Mouse (Mus musculus): ENCODE results near the gene AC129217.1. TPM values are rescaled to one million over a fixed set of nuclear protein-coding genes. Genes with fewer than 3 reads are reported as not detected.

The AC129217.1 gene
- 3.3 TPM for polyA plus RNA-seq (2021)

GRCm38 (mm10) chr19:8829660-8830059, at the start of gene AC129217.1:
TSS of gene AC129217.1 (plus strand) at chr19:8829773.
- ChIA-PET CTCF (interaction anchor here (1.2 to 1.8 kb wide), 3 partner anchors 9 to 48 kb away, joined by 3 to 4 read pairs (median 4); partner anchors contain the start of gene Gng3), POLR2A (interaction anchor here (1.8 kb wide), 1 partner anchor 9 kb away, joined by 5 read pairs; the partner anchor contains the start of gene Gng3)
- H3K27me3 ChIP-seq: no peaks in the 10 kb centered on the region
- ATAC-seq (no peak), DNase-seq (ENCODE audit: low read depth, low spot score) (no peak)
- in situ Hi-C loops (cut with MboI; ENCODE audit: low pct_unique_long_range_greater_than_20kb): loop anchor here (25.0 kb wide), 1 partner anchor 1058 kb away; the partner anchor contains the start of gene Incenp
- no peak for TF ChIP-seq CTCF (IDR thresholded peaks at IDR 0.05)

DNA sequence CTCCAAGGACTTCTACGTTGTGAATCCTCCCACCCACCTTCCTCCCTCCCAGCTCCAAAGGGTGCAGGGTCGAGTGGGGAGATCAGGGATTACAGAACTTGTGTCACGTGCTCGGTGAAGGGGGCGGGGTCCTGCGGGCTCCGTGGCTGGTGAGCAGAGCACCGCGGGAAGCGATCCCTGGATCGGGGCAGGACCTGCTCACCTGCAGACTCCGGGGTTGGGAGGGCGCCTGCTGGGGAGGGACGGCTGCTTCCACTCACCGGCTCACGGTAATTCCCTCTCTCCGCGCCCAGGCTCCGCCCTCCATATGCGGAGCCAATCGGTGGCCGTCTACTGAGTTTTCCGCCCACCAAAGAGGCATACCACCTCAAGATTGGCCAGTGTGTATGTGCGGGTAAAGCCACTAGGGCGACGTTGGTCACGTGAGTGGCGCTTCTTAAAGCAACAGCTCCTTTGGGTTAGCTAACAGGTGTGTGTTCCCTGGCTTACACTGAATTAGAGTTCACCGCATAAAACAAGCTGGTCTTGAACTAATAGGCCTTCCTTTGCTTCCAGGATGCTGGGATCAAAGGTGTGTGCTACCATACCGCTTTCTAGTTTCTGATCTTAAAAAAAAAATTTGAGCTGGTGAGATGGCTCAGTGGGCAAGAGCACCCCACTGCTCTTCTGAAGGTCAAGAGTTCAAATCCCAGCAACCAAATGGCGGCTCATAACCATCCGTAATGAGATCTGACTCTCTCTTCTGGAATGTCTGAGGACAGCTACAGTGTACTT, 43.4 kb upstream of the AC129217.1 start, which contains the start of gene Taf6l:
Taf6l (minus strand) TSS at position 410 of the 774 bp plus-strand sequence.
- ChIA-PET POLR2A (interaction anchor here (1.1 to 4.5 kb wide), 3 partner anchors 11 to 33 kb away, joined by 3 to 37 read pairs (median 6); partner anchors contain the start of genes Polr2g and Tmem179b), CTCF (interaction anchor here (0.8 to 4.1 kb wide), 4 partner anchors 9 to 12 kb away, joined by 3 to 26 read pairs (median 6); partner anchors contain the start of genes Polr2g and Tmem179b)
- no peaks in the 10 kb centered on the region for H3K27me3 ChIP-seq
- ATAC-seq (peak; percentile 100), DNase-seq (ENCODE audit: low read depth, low spot score) (peak; percentile 81)
- no peak for TF ChIP-seq CTCF (IDR thresholded peaks at IDR 0.05)
- in situ Hi-C loops (cut with MboI; ENCODE audit: low pct_unique_long_range_greater_than_20kb): no loop called here

GRCm38 (mm10) chr19:8788521-8788920, 41.1 kb upstream of the AC129217.1 start:
- no peak for TF ChIP-seq CTCF (IDR thresholded peaks at IDR 0.05)
- no peak for ATAC-seq
- ChIA-PET POLR2A (interaction anchor here (0.6 to 4.5 kb wide), 7 partner anchors 9 to 50 kb away, joined by 3 to 37 read pairs (median 3); partner anchors contain the start of genes Hnrnpul2, Tmem179b and Ttc9c), CTCF (interaction anchor here (0.6 to 4.1 kb wide), 4 partner anchors 9 to 22 kb away, joined by 3 to 26 read pairs (median 4); partner anchors contain the start of gene Polr2g)
- no peaks in the 10 kb centered on the region for H3K27me3 ChIP-seq
- no peak for DNase-seq (ENCODE audit: low read depth, low spot score)
- in situ Hi-C loops (cut with MboI; ENCODE audit: low pct_unique_long_range_greater_than_20kb): no loop called here

DNA sequence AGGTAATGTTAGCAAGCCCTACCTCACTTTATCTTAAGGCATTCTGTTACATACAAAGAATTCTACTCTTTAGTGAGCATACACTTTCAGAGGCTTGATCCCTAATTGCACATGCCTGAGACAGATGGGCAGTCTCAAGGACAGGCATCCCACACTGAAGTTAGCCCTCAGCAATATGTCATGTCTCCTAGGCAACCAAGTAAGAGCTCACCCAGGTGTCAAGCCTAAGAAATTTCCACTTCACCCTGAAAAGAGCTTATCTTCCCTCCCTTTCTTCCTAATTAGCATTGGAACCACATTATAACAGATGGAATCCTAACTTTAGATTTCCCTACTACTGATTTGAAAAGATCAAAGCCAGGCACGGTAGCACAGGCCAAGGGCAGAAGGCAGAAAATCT, 40.4 kb upstream of the AC129217.1 start:
- in situ Hi-C loops (cut with MboI; ENCODE audit: low pct_unique_long_range_greater_than_20kb): no loop called here
- ChIA-PET CTCF (interaction anchor here (1.0 to 4.1 kb wide), 3 partner anchors 9 to 14 kb away, joined by 3 to 26 read pairs (median 4); partner anchors contain the start of gene Polr2g), POLR2A (interaction anchor here (1.0 to 1.3 kb wide), 4 partner anchors 9 to 49 kb away, joined by 3 to 5 read pairs (median 4); partner anchors contain the start of genes Hnrnpul2 and Ttc9c)
- H3K27me3 ChIP-seq: no peaks in the 10 kb centered on the region
- no peak for TF ChIP-seq CTCF (IDR thresholded peaks at IDR 0.05)
- ATAC-seq: no peak
- DNase-seq (ENCODE audit: low read depth, low spot score): no peak

GRCm38 (mm10) chr19:8790171-8790570, 39.4 kb upstream of the AC129217.1 start:
- H3K27me3 ChIP-seq: no peaks in the 10 kb centered on the region
- ChIA-PET CTCF (interaction anchor here (0.7 kb wide), 1 partner anchor 10 kb away, joined by 3 read pairs; no protein-coding TSS in a partner anchor), POLR2A (no interaction called here)
- no peak for TF ChIP-seq CTCF (IDR thresholded peaks at IDR 0.05)
- in situ Hi-C loops (cut with MboI; ENCODE audit: low pct_unique_long_range_greater_than_20kb): no loop called here
- ATAC-seq (no peak), DNase-seq (ENCODE audit: low read depth, low spot score) (no peak)

DNA sequence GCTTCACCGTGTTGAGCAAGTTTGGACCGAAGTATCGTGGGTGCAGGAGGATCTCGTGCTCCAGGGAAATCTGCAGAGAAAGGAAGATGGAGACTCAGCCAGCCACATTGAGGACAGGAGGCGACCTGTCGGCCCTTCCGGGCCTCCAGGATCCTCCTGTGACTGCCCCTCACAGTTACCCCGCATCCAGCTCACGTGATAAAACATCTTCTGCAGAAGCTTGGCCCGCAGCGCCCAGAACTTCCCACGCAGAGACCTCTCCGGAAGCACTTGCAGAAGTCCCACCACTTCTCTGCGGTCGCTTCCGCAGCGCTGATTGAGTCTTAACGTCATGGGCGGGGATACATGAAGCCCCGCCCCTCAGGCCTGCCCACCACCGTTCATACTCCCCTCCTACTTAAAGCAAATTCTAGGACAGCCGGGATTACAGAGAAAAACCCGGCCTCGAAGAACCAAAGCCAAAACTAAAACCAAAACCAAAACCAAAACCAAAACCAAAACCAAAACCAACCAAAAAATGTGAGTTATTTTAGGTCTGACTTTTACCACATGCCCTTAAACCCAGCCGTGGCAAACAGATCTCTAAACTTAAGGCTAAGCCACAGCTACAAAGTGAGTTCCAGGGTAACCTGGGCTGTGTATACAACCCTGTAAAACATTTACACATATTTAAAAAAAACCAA, 31.2 kb upstream of the AC129217.1 start, which contains the start of gene Polr2g:
Polr2g (minus strand) TSS at position 314 of the 683 bp plus-strand sequence.
- ATAC-seq (peak; percentile 63), DNase-seq (ENCODE audit: low read depth, low spot score) (no peak)
- ChIA-PET POLR2A (interaction anchor here (0.6 to 2.3 kb wide), 10 partner anchors 9 to 25 kb away, joined by 3 to 7 read pairs (median 5); partner anchors contain the start of genes Hnrnpul2 and Taf6l), CTCF (interaction anchor here (0.6 to 4.9 kb wide), 10 partner anchors 10 to 81 kb away, joined by 3 to 26 read pairs (median 4); partner anchors contain the start of gene Taf6l)
- in situ Hi-C loops (cut with MboI; ENCODE audit: low pct_unique_long_range_greater_than_20kb): no loop called here
- no peaks in the 10 kb centered on the region for H3K27me3 ChIP-seq
- TF ChIP-seq CTCF (IDR thresholded peaks at IDR 0.05): no peak

- H3K27me3 ChIP-seq: no peaks in the 10 kb centered on the region
- DNase-seq (ENCODE audit: low read depth, low spot score): no peak
- ATAC-seq: no peak
- no peak for TF ChIP-seq CTCF (IDR thresholded peaks at IDR 0.05)
- in situ Hi-C loops (cut with MboI; ENCODE audit: low pct_unique_long_range_greater_than_20kb): no loop called here
- ChIA-PET POLR2A (interaction anchor here (0.5 to 2.3 kb wide), 7 partner anchors 9 to 1218 kb away, joined by 3 to 7 read pairs (median 5); partner anchors contain the start of genes Hnrnpul2 and Taf6l), CTCF (interaction anchor here (0.6 to 4.9 kb wide), 9 partner anchors 10 to 81 kb away, joined by 3 to 26 read pairs (median 4); partner anchors contain the start of genes Nxf1 and Taf6l)
These were observed 30.6 kb upstream of the AC129217.1 start for GRCm38 (mm10) chr19:8798947-8799315.

GRCm38 (mm10) chr19:8802130-8802821, 27.3 kb upstream of the AC129217.1 start, which contains the start of gene Zbtb3:
TSS of gene Zbtb3 (plus strand) at chr19:8802555.
- no peak for TF ChIP-seq CTCF (IDR thresholded peaks at IDR 0.05)
- ChIA-PET POLR2A (interaction anchor here (0.6 to 1.4 kb wide), 4 partner anchors 11 to 31 kb away, joined by 3 to 7 read pairs (median 4); partner anchors contain the start of genes Tmem223 and Ttc9c), CTCF (interaction anchor here (1.5 kb wide), 1 partner anchor 15 kb away, joined by 3 read pairs; no protein-coding TSS in a partner anchor)
- no peaks in the 10 kb centered on the region for H3K27me3 ChIP-seq
- peak; percentile 82 for DNase-seq (ENCODE audit: low read depth, low spot score)
- ATAC-seq: peak; percentile 97
- in situ Hi-C loops (cut with MboI; ENCODE audit: low pct_unique_long_range_greater_than_20kb): no loop called here

DNA sequence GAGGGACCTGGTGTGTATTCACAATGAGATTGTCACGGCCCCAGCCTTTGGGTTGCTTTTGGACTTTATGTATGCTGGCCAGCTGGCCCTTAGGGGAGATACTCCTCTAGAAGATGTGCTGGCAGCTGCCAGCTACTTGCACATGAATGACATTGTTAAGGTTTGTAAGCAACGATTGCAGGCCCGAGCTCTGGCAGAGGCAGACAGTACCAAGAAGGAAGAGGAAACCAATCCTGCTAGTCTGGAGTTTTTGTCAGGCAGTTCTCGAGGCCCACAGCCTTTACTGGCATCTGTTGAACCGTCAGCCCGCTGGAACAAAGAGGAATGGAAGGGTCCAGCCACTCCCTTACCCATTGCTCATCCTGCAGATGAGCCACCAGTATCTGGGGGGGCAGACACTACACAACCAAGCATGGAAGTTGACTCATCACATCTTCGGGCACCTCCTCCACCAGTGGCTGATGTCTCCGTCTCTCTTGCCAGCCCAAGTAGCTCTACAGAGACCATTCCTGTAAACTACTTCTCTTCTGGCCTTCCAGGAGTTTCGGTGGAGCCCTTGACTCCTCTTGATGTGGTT, 26.3 kb upstream of the AC129217.1 start:
- in situ Hi-C loops (cut with MboI; ENCODE audit: low pct_unique_long_range_greater_than_20kb): no loop called here
- no peaks in the 10 kb centered on the region for H3K27me3 ChIP-seq
- CTCF ChIA-PET: interaction anchor here (1.5 kb wide), 1 partner anchor 14 kb away, joined by 3 read pairs; no protein-coding TSS in a partner anchor

More for the DNA sequence above, 26.3 kb upstream of the AC129217.1 start:
- DNase-seq (ENCODE audit: low read depth, low spot score) (no peak), ATAC-seq (no peak)
- TF ChIP-seq CTCF (IDR thresholded peaks at IDR 0.05): no peak
- POLR2A ChIA-PET: interaction anchor here (1.1 to 1.4 kb wide), 3 partner anchors 10 to 32 kb away, joined by 3 to 7 read pairs (median 3); partner anchors contain the start of genes Tmem223 and Ttc9c
